Mouse (Mus musculus) testis, adult 2 months (tissue): ENCODE data around the gene Emp2.

Source experiments
- CTCF ChIP-seq: fragments of 200-500 bp; IDR thresholded peaks from 2 replicates; pipeline ENCODE4 v1.5.1; 2012; ENCODE audit warnings: low read depth, mild to moderate bottlenecking, inconsistent platforms, low read length, moderate library complexity; ENCODE audit not compliant: control insufficient read depth, insufficient read depth, insufficient replicate concordance
- POLR2A ChIP-seq: fragments of 200-500 bp; IDR thresholded peaks from 2 replicates; pipeline ENCODE4 v1.6.1; 2012; ENCODE audit warnings: low read depth, mild to moderate bottlenecking, inconsistent platforms, low read length, moderate library complexity; ENCODE audit not compliant: control insufficient read depth

GRCm38 (mm10) chr16:10338601-10339000, 24.8 kb upstream of the Emp2 start:
- TF ChIP-seq CTCF (no peak), POLR2A (no peak)
